Mouse (Mus musculus): ENCODE results near the gene Nxn. TPM values are rescaled to one million over a fixed set of nuclear protein-coding genes. Genes with fewer than 3 reads are reported as not detected.

Gene Nxn
- polyA plus RNA-seq, 1 experiment from 2014 or later, result 77.6 TPM

Other genes with a start within 250 kb of the Nxn start
- gene Vps53, start 219.5 kb downstream of the Nxn start, polyA plus RNA-seq (2015; fragmentation: Nextera tagmentation; extraction: Ambion mirVana), result 36.5 and 38.5 TPM in 2 replicates
- gene Fam57a, start 219.5 kb downstream of the Nxn start, polyA plus RNA-seq (2015; fragmentation: Nextera tagmentation; extraction: Ambion mirVana), result 20.7 and 20.8 TPM in 2 replicates
- gene Dbil5, start 181.5 kb downstream of the Nxn start, polyA plus RNA-seq (2015; fragmentation: Nextera tagmentation; extraction: Ambion mirVana), result 0.65 TPM in 1 of 2 replicates, not detected in the other
- 27.3 and 33.8 TPM in 2 replicates for gene Gemin4, start 181.5 kb downstream of the Nxn start, polyA plus RNA-seq (2015; fragmentation: Nextera tagmentation; extraction: Ambion mirVana)
- 24.9 and 25.2 TPM in 2 replicates for gene Mrm3, start 155.4 kb downstream of the Nxn start, polyA plus RNA-seq (2015; fragmentation: Nextera tagmentation; extraction: Ambion mirVana)
- 126 and 138 TPM in 2 replicates for gene Glod4, start 155.4 kb downstream of the Nxn start, polyA plus RNA-seq (2015; fragmentation: Nextera tagmentation; extraction: Ambion mirVana)
- 111 and 130 TPM in 2 replicates for gene Timm22, start 7.8 kb upstream of the Nxn start, polyA plus RNA-seq (2015; fragmentation: Nextera tagmentation; extraction: Ambion mirVana)
- 35.5 and 39.1 TPM in 2 replicates for gene Abr, start 223.2 kb upstream of the Nxn start, polyA plus RNA-seq (2015; fragmentation: Nextera tagmentation; extraction: Ambion mirVana)

Data from embryonic facial prominence, embryonic 13.5 days (tissue).